Mouse (Mus musculus): Measurements from ENCODE around the gene Lrig1. TPM values are rescaled to one million over a fixed set of nuclear protein-coding genes. Genes with fewer than 3 reads are reported as not detected.

Gene Lrig1
- total RNA-seq, 1 experiment, result 19.1 TPM

DNA sequence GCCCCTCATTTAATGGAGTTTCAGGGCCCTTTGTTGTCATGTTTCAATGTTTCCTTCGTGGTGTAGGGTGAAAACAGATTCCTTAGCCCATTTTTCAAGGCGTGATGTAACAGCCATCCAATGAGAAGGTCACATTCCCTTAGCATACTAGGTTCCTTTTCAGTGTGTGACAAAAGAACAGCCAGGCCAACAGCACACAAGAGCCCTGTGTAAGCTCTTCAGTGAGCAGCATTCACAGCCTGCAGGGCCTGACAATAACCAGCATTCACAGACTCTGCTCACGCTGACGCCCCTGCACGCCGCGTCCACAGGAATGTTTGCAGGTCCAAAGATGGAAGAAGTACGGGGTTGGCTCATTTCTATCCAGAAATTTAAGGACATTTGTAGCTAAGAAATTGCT, 122.0 kb downstream of the Lrig1 start:
- Histone ChIP-seq H3K4me3 (ENCODE audit: insufficient read depth in 1 of 2, low read depth in 1 of 2, low read length in 2 of 2, poor library complexity in 1 of 2, severe bottlenecking in 1 of 2) (no peak overlapping the region), H3K9ac (ENCODE audit: insufficient read depth, low read depth, low read length, poor library complexity, severe bottlenecking) (no peak overlapping the region), H3K36me3 (ENCODE audit: control insufficient read depth, insufficient read depth, low read length, poor library complexity, severe bottlenecking) (peaks cover 4% of the 10 kb centered on the region; the same call in 1 of the 2 replicates), H3K4me1 (ENCODE audit: control insufficient read depth in 2 of 2, insufficient read depth in 2 of 2, low read length in 2 of 2, poor library complexity in 1 of 2) (no peaks in the 10 kb centered on the region), H3K27ac (ENCODE audit: insufficient read depth, low read depth, low read length, poor library complexity, severe bottlenecking) (no peak overlapping the region), H3K9me3 (ENCODE audit: control insufficient read depth, insufficient read depth, low read depth, low read length) (no peaks in the 10 kb centered on the region)
- TF ChIP-seq MAFK (IDR thresholded peaks at IDR 0.05; ENCODE audit: insufficient read depth, low read depth, low read length) (no peak), CHD2 (IDR thresholded peaks at IDR 0.05; ENCODE audit: low read depth, low read length) (no peak), ZNF384 (IDR thresholded peaks at IDR 0.05; ENCODE audit: low read depth, low read length) (no peak), ZC3H11A (IDR thresholded peaks at IDR 0.05; ENCODE audit: borderline replicate concordance, low read depth, low read length) (no peak), HCFC1 (IDR thresholded peaks at IDR 0.05; ENCODE audit: borderline replicate concordance, insufficient read depth, low read length) (no peak)
- in situ Hi-C loops (cut with MboI; ENCODE audit: low sequenced_read_pairs in 2 of 2, unreplicated experiment in 2 of 2), result no loop called here
- DNase-seq (ENCODE audit: low read depth, low spot score), result no peak

DNA sequence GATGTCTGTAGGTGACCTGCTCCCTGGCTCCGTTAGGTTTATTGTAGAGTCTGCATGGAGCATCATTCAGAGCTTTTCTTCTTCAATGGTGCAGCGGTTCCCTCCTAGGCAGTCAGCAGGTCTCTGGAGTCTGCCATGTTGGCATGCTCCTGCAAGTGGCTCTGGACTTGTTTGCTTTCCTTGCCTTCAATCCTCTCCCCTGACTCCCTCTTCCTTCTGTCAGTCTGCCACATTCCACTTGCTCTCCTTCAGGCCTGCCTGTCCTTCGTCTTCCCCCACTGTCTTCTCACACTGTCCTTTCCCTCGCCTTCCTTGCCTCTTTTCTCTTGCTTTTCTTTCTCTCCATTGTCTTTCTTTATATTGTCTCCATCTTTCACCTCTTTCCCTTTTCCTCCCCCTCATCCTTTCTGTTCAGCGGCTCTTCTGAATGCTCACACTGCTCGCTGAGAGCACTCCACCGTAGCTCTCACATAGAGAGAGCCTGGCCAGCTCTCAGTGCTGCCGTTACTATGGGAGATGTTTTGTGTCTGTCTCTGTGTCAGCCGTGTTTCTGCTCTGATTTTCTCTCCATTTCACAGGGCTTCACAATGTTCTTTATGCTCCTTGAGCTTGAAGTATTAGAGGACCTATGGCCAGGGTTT, 124.3 kb downstream of the Lrig1 start:
- in situ Hi-C loops (cut with MboI; ENCODE audit: low sequenced_read_pairs in 2 of 2, unreplicated experiment in 2 of 2), result no loop called here
- H3K4me1 ChIP-seq (ENCODE audit: control insufficient read depth in 2 of 2, insufficient read depth in 2 of 2, low read length in 2 of 2, poor library complexity in 1 of 2), result no peaks in the 10 kb centered on the region
- no peak overlapping the region for H3K4me3 ChIP-seq (ENCODE audit: insufficient read depth in 1 of 2, low read depth in 1 of 2, low read length in 2 of 2, poor library complexity in 1 of 2, severe bottlenecking in 1 of 2)
- H3K27ac ChIP-seq (ENCODE audit: insufficient read depth, low read depth, low read length, poor library complexity, severe bottlenecking), result no peak overlapping the region
- no peak for DNase-seq (ENCODE audit: low read depth, low spot score)
- TF ChIP-seq HCFC1 (IDR thresholded peaks at IDR 0.05; ENCODE audit: borderline replicate concordance, insufficient read depth, low read length), result no peak
- TF ChIP-seq CHD2 (IDR thresholded peaks at IDR 0.05; ENCODE audit: low read depth, low read length), result no peak
- no peak for TF ChIP-seq MAFK (IDR thresholded peaks at IDR 0.05; ENCODE audit: insufficient read depth, low read depth, low read length)
- no peak for TF ChIP-seq ZC3H11A (IDR thresholded peaks at IDR 0.05; ENCODE audit: borderline replicate concordance, low read depth, low read length)
- TF ChIP-seq ZNF384 (IDR thresholded peaks at IDR 0.05; ENCODE audit: low read depth, low read length), result no peak
- no peak overlapping the region for H3K9ac ChIP-seq (ENCODE audit: insufficient read depth, low read depth, low read length, poor library complexity, severe bottlenecking)
- H3K36me3 ChIP-seq (ENCODE audit: control insufficient read depth, insufficient read depth, low read length, poor library complexity, severe bottlenecking), result peaks cover 4% of the 10 kb centered on the region; the same call in 1 of the 2 replicates
- H3K9me3 ChIP-seq (ENCODE audit: control insufficient read depth, insufficient read depth, low read depth, low read length), result no peaks in the 10 kb centered on the region

DNA sequence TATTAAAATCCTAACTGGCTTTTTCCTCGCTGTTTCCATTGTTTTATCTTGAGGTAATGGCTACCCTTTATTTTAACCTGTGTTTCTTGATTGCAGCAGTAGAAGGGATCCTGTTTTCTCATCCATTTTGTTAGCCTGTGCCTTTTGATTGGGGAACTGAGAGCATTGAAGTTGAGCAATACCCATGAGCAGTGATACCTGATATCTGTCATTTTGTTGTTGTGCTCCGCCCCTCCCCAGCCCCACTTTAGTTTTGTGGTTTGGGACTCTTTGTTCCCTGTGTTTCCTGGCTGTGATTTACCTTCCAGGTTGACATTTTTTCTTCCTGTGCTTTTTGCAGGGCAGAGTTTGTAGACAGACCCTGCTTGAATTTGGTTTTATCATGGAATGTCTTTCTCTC, 131.9 kb downstream of the Lrig1 start:
- no peaks in the 10 kb centered on the region for H3K36me3 ChIP-seq (ENCODE audit: control insufficient read depth, insufficient read depth, low read length, poor library complexity, severe bottlenecking)
- no peak overlapping the region for H3K4me3 ChIP-seq (ENCODE audit: insufficient read depth in 1 of 2, low read depth in 1 of 2, low read length in 2 of 2, poor library complexity in 1 of 2, severe bottlenecking in 1 of 2)
- H3K9ac ChIP-seq (ENCODE audit: insufficient read depth, low read depth, low read length, poor library complexity, severe bottlenecking), result no peak overlapping the region
- no peak overlapping the region for H3K27ac ChIP-seq (ENCODE audit: insufficient read depth, low read depth, low read length, poor library complexity, severe bottlenecking)
- no peak for TF ChIP-seq MAFK (IDR thresholded peaks at IDR 0.05; ENCODE audit: insufficient read depth, low read depth, low read length)
- no peak for TF ChIP-seq CHD2 (IDR thresholded peaks at IDR 0.05; ENCODE audit: low read depth, low read length)
- no peak for TF ChIP-seq ZC3H11A (IDR thresholded peaks at IDR 0.05; ENCODE audit: borderline replicate concordance, low read depth, low read length)
- TF ChIP-seq ZNF384 (IDR thresholded peaks at IDR 0.05; ENCODE audit: low read depth, low read length), result no peak
- TF ChIP-seq HCFC1 (IDR thresholded peaks at IDR 0.05; ENCODE audit: borderline replicate concordance, insufficient read depth, low read length), result no peak
- in situ Hi-C loops (cut with MboI; ENCODE audit: low sequenced_read_pairs in 2 of 2, unreplicated experiment in 2 of 2), result no loop called here
- DNase-seq (ENCODE audit: low read depth, low spot score), result no peak
- 0 out of 4 replicates have a peak, but pooled peaks cover 0 to under 1% of the 10 kb centered on the region in 2 experiments for H3K4me1 ChIP-seq (ENCODE audit: control insufficient read depth in 2 of 2, insufficient read depth in 2 of 2, low read length in 2 of 2, poor library complexity in 1 of 2)
- H3K9me3 ChIP-seq (ENCODE audit: control insufficient read depth, insufficient read depth, low read depth, low read length), result no peaks in the 10 kb centered on the region

DNA sequence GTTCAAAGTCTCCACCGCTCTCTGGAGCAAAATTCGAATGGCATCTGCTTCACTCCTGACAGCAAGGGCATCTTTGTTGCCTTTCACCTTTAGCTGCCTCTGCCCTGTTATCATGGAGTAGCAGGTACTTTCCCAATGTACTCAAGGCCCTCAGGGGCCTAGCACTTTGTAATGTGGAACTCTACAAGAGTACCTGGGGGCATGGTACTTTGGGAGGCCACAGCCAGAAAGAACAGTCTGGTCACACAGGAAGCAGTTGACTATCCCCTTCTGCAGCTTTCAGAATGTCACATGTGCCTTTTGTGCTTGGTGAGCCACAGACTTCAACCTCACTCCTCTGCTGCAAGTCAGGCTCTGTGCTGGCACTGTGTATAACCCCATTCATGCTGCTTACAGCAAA, 134.2 kb downstream of the Lrig1 start:
- H3K9ac ChIP-seq (ENCODE audit: insufficient read depth, low read depth, low read length, poor library complexity, severe bottlenecking), result no peak overlapping the region
- TF ChIP-seq HCFC1 (IDR thresholded peaks at IDR 0.05; ENCODE audit: borderline replicate concordance, insufficient read depth, low read length) (no peak), CHD2 (IDR thresholded peaks at IDR 0.05; ENCODE audit: low read depth, low read length) (no peak), MAFK (IDR thresholded peaks at IDR 0.05; ENCODE audit: insufficient read depth, low read depth, low read length) (no peak), ZC3H11A (IDR thresholded peaks at IDR 0.05; ENCODE audit: borderline replicate concordance, low read depth, low read length) (no peak), ZNF384 (IDR thresholded peaks at IDR 0.05; ENCODE audit: low read depth, low read length) (no peak)
- no peak overlapping the region for H3K27ac ChIP-seq (ENCODE audit: insufficient read depth, low read depth, low read length, poor library complexity, severe bottlenecking)
- H3K36me3 ChIP-seq (ENCODE audit: control insufficient read depth, insufficient read depth, low read length, poor library complexity, severe bottlenecking), result no peaks in the 10 kb centered on the region
- in situ Hi-C loops (cut with MboI; ENCODE audit: low sequenced_read_pairs in 2 of 2, unreplicated experiment in 2 of 2), result no loop called here
- DNase-seq (ENCODE audit: low read depth, low spot score), result no peak
- H3K4me3 ChIP-seq (ENCODE audit: insufficient read depth in 1 of 2, low read depth in 1 of 2, low read length in 2 of 2, poor library complexity in 1 of 2, severe bottlenecking in 1 of 2), result no peak overlapping the region
- no peaks in the 10 kb centered on the region for H3K9me3 ChIP-seq (ENCODE audit: control insufficient read depth, insufficient read depth, low read depth, low read length)
- H3K4me1 ChIP-seq (ENCODE audit: control insufficient read depth in 2 of 2, insufficient read depth in 2 of 2, low read length in 2 of 2, poor library complexity in 1 of 2), result 0 out of 4 replicates have a peak, but pooled peaks cover 0 to 2% of the 10 kb centered on the region in 2 experiments

Measured in ES-E14 (cell line).